Mouse (Mus musculus): ENCODE results near the gene Rsph3b. TPM values are rescaled to one million over a fixed set of nuclear protein-coding genes. Genes with fewer than 3 reads are reported as not detected.
A peak's percentile ranks its signal among the peaks of the same experiment; 100 is the strongest.
"Not testable (repeated sequence)": the region's sequence is repeated elsewhere in the genome, so short reads cannot be mapped to it uniquely, and the experiment has no call there.

Rsph3b gene
- 1.2 and 1.5 TPM in 2 replicates for polyA plus RNA-seq (2012)

- Histone ChIP-seq H3K4me1 (ENCODE audit: control insufficient read depth) (peaks cover 10% of the 10 kb centered on the region), H3K4me3 (replicated peaks) (peak within 1 kb of the TSS; percentile 68)
- H3K9me3 ChIP-seq (ENCODE audit: control insufficient read depth, low read length); H3K27me3 ChIP-seq (ENCODE audit: control insufficient read depth); H3K36me3 ChIP-seq (ENCODE audit: control insufficient read depth): not testable (repeated sequence)
Observed at GRCm38 (mm10) chr17:6947984-6948768, at the start of gene Rsph3b. Gene Rsph3b (minus strand): TSS chr17:6948682.

- H3K4me3 ChIP-seq (replicated peaks); H3K36me3 ChIP-seq (ENCODE audit: control insufficient read depth); H3K9me3 ChIP-seq (ENCODE audit: control insufficient read depth, low read length); H3K27me3 ChIP-seq (ENCODE audit: control insufficient read depth); H3K4me1 ChIP-seq (ENCODE audit: control insufficient read depth): not testable (repeated sequence)
Observed at GRCm38 (mm10) chr17:6997778-6998490, 49.5 kb upstream of the Rsph3b start.

- not testable (repeated sequence) for H3K9me3 ChIP-seq (ENCODE audit: control insufficient read depth, low read length); H3K27me3 ChIP-seq (ENCODE audit: control insufficient read depth); H3K4me3 ChIP-seq (replicated peaks); H3K36me3 ChIP-seq (ENCODE audit: control insufficient read depth); H3K4me1 ChIP-seq (ENCODE audit: control insufficient read depth)
Observed at GRCm38 (mm10) chr17:6996826-6997225, 48.3 kb upstream of the Rsph3b start.

GRCm38 (mm10) chr17:6995504-6995903 lies 47.0 kb upstream of the Rsph3b start:
- not testable (repeated sequence) for H3K4me3 ChIP-seq (replicated peaks); H3K36me3 ChIP-seq (ENCODE audit: control insufficient read depth); H3K27me3 ChIP-seq (ENCODE audit: control insufficient read depth); H3K4me1 ChIP-seq (ENCODE audit: control insufficient read depth); H3K9me3 ChIP-seq (ENCODE audit: control insufficient read depth, low read length)

GRCm38 (mm10) chr17:6986118-6986517 lies 37.6 kb upstream of the Rsph3b start:
- H3K4me1 ChIP-seq (ENCODE audit: control insufficient read depth); H3K9me3 ChIP-seq (ENCODE audit: control insufficient read depth, low read length); H3K4me3 ChIP-seq (replicated peaks); H3K36me3 ChIP-seq (ENCODE audit: control insufficient read depth); H3K27me3 ChIP-seq (ENCODE audit: control insufficient read depth): not testable (repeated sequence)

GRCm38 (mm10) chr17:6980144-6980543 lies 31.7 kb upstream of the Rsph3b start:
- not testable (repeated sequence) for H3K27me3 ChIP-seq (ENCODE audit: control insufficient read depth); H3K4me1 ChIP-seq (ENCODE audit: control insufficient read depth); H3K4me3 ChIP-seq (replicated peaks); H3K9me3 ChIP-seq (ENCODE audit: control insufficient read depth, low read length); H3K36me3 ChIP-seq (ENCODE audit: control insufficient read depth)

- H3K9me3 ChIP-seq (ENCODE audit: control insufficient read depth, low read length); H3K4me1 ChIP-seq (ENCODE audit: control insufficient read depth); H3K36me3 ChIP-seq (ENCODE audit: control insufficient read depth): not testable (repeated sequence)
Observed at GRCm38 (mm10) chr17:6979380-6979779, 30.9 kb upstream of the Rsph3b start.

GRCm38 (mm10) chr17:6978287-6979248 lies 30.1 kb upstream of the Rsph3b start, which contains the start of gene Gm49721:
Gene Gm49721 (plus strand): TSS chr17:6978904.
- not testable (repeated sequence) for H3K27me3 ChIP-seq (ENCODE audit: control insufficient read depth); H3K36me3 ChIP-seq (ENCODE audit: control insufficient read depth); H3K4me3 ChIP-seq (replicated peaks); H3K4me1 ChIP-seq (ENCODE audit: control insufficient read depth); H3K9me3 ChIP-seq (ENCODE audit: control insufficient read depth, low read length)

More at GRCm38 (mm10) chr17:6979380-6979779, 30.9 kb upstream of the Rsph3b start:
- not testable (repeated sequence) for H3K27me3 ChIP-seq (ENCODE audit: control insufficient read depth); H3K4me3 ChIP-seq (replicated peaks)

- not testable (repeated sequence) for H3K4me1 ChIP-seq (ENCODE audit: control insufficient read depth); H3K9me3 ChIP-seq (ENCODE audit: control insufficient read depth, low read length); H3K4me3 ChIP-seq (replicated peaks)
Observed at GRCm38 (mm10) chr17:6974985-6975384, 26.5 kb upstream of the Rsph3b start.

GRCm38 (mm10) chr17:6972836-6973396 lies 24.4 kb upstream of the Rsph3b start:
- H3K27me3 ChIP-seq (ENCODE audit: control insufficient read depth); H3K36me3 ChIP-seq (ENCODE audit: control insufficient read depth); H3K9me3 ChIP-seq (ENCODE audit: control insufficient read depth, low read length); H3K4me3 ChIP-seq (replicated peaks); H3K4me1 ChIP-seq (ENCODE audit: control insufficient read depth): not testable (repeated sequence)

More at GRCm38 (mm10) chr17:6974985-6975384, 26.5 kb upstream of the Rsph3b start:
- H3K27me3 ChIP-seq (ENCODE audit: control insufficient read depth); H3K36me3 ChIP-seq (ENCODE audit: control insufficient read depth): not testable (repeated sequence)

GRCm38 (mm10) chr17:6971238-6971637 lies 22.8 kb upstream of the Rsph3b start:
- not testable (repeated sequence) for H3K4me3 ChIP-seq (replicated peaks); H3K27me3 ChIP-seq (ENCODE audit: control insufficient read depth)

GRCm38 (mm10) chr17:6970334-6970733 lies 21.9 kb upstream of the Rsph3b start, which contains the start of gene Rnaset2b:
Gene Rnaset2b (plus strand): TSS chr17:6970634.
- not testable (repeated sequence) for H3K27me3 ChIP-seq (ENCODE audit: control insufficient read depth); H3K36me3 ChIP-seq (ENCODE audit: control insufficient read depth); H3K4me3 ChIP-seq (replicated peaks); H3K4me1 ChIP-seq (ENCODE audit: control insufficient read depth); H3K9me3 ChIP-seq (ENCODE audit: control insufficient read depth, low read length)

More at GRCm38 (mm10) chr17:6971238-6971637, 22.8 kb upstream of the Rsph3b start:
- not testable (repeated sequence) for H3K36me3 ChIP-seq (ENCODE audit: control insufficient read depth); H3K4me1 ChIP-seq (ENCODE audit: control insufficient read depth); H3K9me3 ChIP-seq (ENCODE audit: control insufficient read depth, low read length)

- H3K27me3 ChIP-seq (ENCODE audit: control insufficient read depth); H3K4me1 ChIP-seq (ENCODE audit: control insufficient read depth); H3K4me3 ChIP-seq (replicated peaks); H3K9me3 ChIP-seq (ENCODE audit: control insufficient read depth, low read length); H3K36me3 ChIP-seq (ENCODE audit: control insufficient read depth): not testable (repeated sequence)
Observed at GRCm38 (mm10) chr17:6967673-6968072, 19.2 kb upstream of the Rsph3b start.

Measured in erythroblast, embryonic 14.5 days (primary cell).